9 mouse cellular contexts compared by ENCODE assay signal in the genomic region with DNA sequence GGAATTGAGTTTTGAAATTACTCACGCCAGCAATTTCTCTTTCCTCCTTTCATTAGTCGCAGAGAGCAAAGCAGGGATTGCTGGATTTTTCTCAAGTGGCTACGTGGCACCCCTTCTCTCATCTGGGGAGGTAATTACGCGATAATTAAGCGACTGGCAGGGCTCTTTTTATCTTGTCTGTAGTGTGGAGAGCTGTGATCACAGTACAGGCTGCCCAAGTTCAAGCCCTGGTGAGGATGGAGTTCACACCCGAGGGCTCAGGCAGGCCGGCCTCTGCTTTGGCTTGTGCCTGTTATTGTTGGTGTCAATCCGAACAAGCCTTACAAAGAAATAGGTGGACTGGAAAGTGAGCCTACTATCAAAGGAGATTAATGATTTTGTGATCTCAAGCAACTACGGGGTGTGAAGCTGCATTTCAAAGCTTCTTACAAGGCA. TPM values are rescaled to one million over a fixed set of nuclear protein-coding genes. Genes with fewer than 3 reads are reported as not detected.
DNase-seq lines count a peak whose midpoint lies in the region; ATAC-seq lines count a peak whose summit lies in the region.
"Had no signal": no experiment of that assay in that cellular context is flagged by ENCODE, and none has a peak within 500 bp of the region (broad histone marks: within the 10 kb centered on the region; RNA-seq: fewer than 3 reads in every experiment).

No protein-coding gene starts in this region.

- H3K27me3 ChIP-seq in forebrain, embryonic 11.5 days (ENCODE audit: control insufficient read depth, insufficient read depth, low read length) = peaks cover 77% of the 10 kb centered on the region
- peaks cover 63% of the 10 kb centered on the region for H3K27me3 ChIP-seq in forebrain, embryonic 16.5 days (replicated peaks; ENCODE audit: control insufficient read depth, insufficient read depth, low read length)
- H3K27me3 ChIP-seq in liver, embryonic 15.5 days = peaks cover 94% of the 10 kb centered on the region

- H3K4me3 ChIP-seq in forebrain, embryonic 11.5 days (ENCODE audit: low read depth, low read length) = no peak overlapping the region; the same call in 1 of the 2 replicates
- no peak overlapping the region for H3K4me3 ChIP-seq in forebrain, embryonic 16.5 days (replicated peaks; ENCODE audit: low read length)
- H3K4me3 ChIP-seq in liver, embryonic 15.5 days (replicated peaks) = peak overlapping the region; percentile 45

- 0% methylated on average over 10 of the region's 10 CpGs for WGBS in forebrain, embryonic 11.5 days
- under 1% methylated on average over 10 of the region's 10 CpGs for WGBS in forebrain, embryonic 16.5 days
- under 1% methylated on average over 10 of the region's 10 CpGs for WGBS in liver, embryonic 15.5 days (ENCODE audit: insufficient replicate concordance)

- H3K9ac ChIP-seq in forebrain, embryonic 11.5 days (ENCODE audit: low read length) = no peak overlapping the region
- H3K9ac ChIP-seq in forebrain, embryonic 16.5 days (replicated peaks; ENCODE audit: low read depth, low read length) = no peak overlapping the region
- H3K9ac ChIP-seq in liver, embryonic 15.5 days = no peak overlapping the region

- no peaks in the 10 kb centered on the region for H3K9me3 ChIP-seq in forebrain, embryonic 11.5 days (ENCODE audit: control insufficient read depth, low read length)
- H3K9me3 ChIP-seq in forebrain, embryonic 16.5 days (ENCODE audit: control insufficient read depth, low read length) = no peaks in the 10 kb centered on the region
- H3K9me3 ChIP-seq in liver, embryonic 15.5 days (replicated peaks) = no peaks in the 10 kb centered on the region

- H3K27ac ChIP-seq in forebrain, embryonic 11.5 days (ENCODE audit: low read depth, low read length) = no peak overlapping the region
- H3K27ac ChIP-seq in forebrain, embryonic 16.5 days (ENCODE audit: low read length) = no peak overlapping the region
- peak overlapping the region; percentile 78 for H3K27ac ChIP-seq in liver, embryonic 15.5 days (replicated peaks)

- ATAC-seq in forebrain, embryonic 11.5 days (replicated peaks; ENCODE audit: low FRiP score) = no peak
- ATAC-seq in forebrain, embryonic 16.5 days = no peak
- ATAC-seq in liver, embryonic 15.5 days (ENCODE audit: insufficient read depth) = no peak
- ATAC-seq in cerebellum, adult (ENCODE audit: insufficient number of reproducible peaks, low FRiP score, low TSS enrichment) = no peak

- H3K4me2 ChIP-seq in forebrain, embryonic 11.5 days (ENCODE audit: low read depth, low read length, severe bottlenecking) = no peak overlapping the region
- H3K4me2 ChIP-seq in forebrain, embryonic 16.5 days (ENCODE audit: low read length) = no peak overlapping the region
- H3K4me2 ChIP-seq in liver, embryonic 15.5 days = peak overlapping the region; percentile 52

- DNase-seq in forebrain, embryonic 11.5 days (ENCODE audit: low spot score) = peak; percentile 68
- DNase-seq in right cerebral cortex, postnatal 25 days = peak; percentile 40
- no peak for DNase-seq in right cerebral cortex, adult 2 months (ENCODE audit: low spot score in 2 of 2)
- no peak for DNase-seq in B cell, adult 2 months
- no peak for DNase-seq in spleen, adult 12 weeks (ENCODE audit: low spot score)

- H3K36me3 ChIP-seq in forebrain, embryonic 11.5 days (ENCODE audit: control insufficient read depth, insufficient read depth, low read length) = no peaks in the 10 kb centered on the region
- no peaks in the 10 kb centered on the region for H3K36me3 ChIP-seq in forebrain, embryonic 16.5 days (ENCODE audit: control insufficient read depth, insufficient read depth)
- H3K36me3 ChIP-seq in liver, embryonic 15.5 days (replicated peaks) = no peaks in the 10 kb centered on the region

- H3K4me1 ChIP-seq in forebrain, embryonic 11.5 days (replicated peaks; ENCODE audit: control insufficient read depth, insufficient read depth, low read length) = peaks cover 16% of the 10 kb centered on the region; the same call in 1 of the 2 replicates
- H3K4me1 ChIP-seq in forebrain, embryonic 16.5 days (replicated peaks; ENCODE audit: control insufficient read depth, insufficient read depth, low read length) = peaks cover 13% of the 10 kb centered on the region
- H3K4me1 ChIP-seq in liver, embryonic 15.5 days (replicated peaks) = peaks cover 14% of the 10 kb centered on the region

RNA-seq across cellular contexts. Expression of a gene that starts 7.1 kb away (rescaled TPM):
- polyA plus RNA-seq in forebrain, embryonic 11.5 days (2014; fragmentation: Nextera tagmentation; extraction: Ambion mirVana) = 1.7 and 1.9 TPM in 2 replicates
- polyA plus RNA-seq in forebrain, embryonic 16.5 days (2015; fragmentation: Nextera tagmentation; extraction: Ambion mirVana) = 0.16 TPM in 1 of 2 replicates, not detected in the other
- polyA plus RNA-seq in liver, embryonic 15.5 days (2015; fragmentation: Nextera tagmentation; extraction: Ambion mirVana) = 1.2 and 1.5 TPM in 2 replicates
- polyA plus RNA-seq: spleen, adult 2 months had no signal

RNA-seq across cellular contexts. Expression of a gene that starts 24.3 kb away (rescaled TPM):
- 0.44 and 0.57 TPM in 2 replicates for polyA plus RNA-seq in forebrain, embryonic 11.5 days (2014; fragmentation: Nextera tagmentation; extraction: Ambion mirVana)
- 0.16 and 0.18 TPM in 2 replicates for polyA plus RNA-seq in forebrain, embryonic 16.5 days (2015; fragmentation: Nextera tagmentation; extraction: Ambion mirVana)
- polyA plus RNA-seq in liver, embryonic 15.5 days (2015; fragmentation: Nextera tagmentation; extraction: Ambion mirVana) = 0.03 and 0.05 TPM in 2 replicates

Comparison
In these comparisons a context has a peak if more than half of its experiments do, and no peak if none do; other contexts are left out.
1. DNase-seq: peak in forebrain, embryonic 11.5 days (single experiment) and right cerebral cortex, postnatal 25 days (single experiment); none in right cerebral cortex, adult 2 months (0 of 2), B cell, adult 2 months (0 of 2) and spleen, adult 12 weeks (single experiment).